Mouse (Mus musculus) liver, embryonic 11.5 days (tissue): ENCODE results near the gene Hcar2. TPM values are rescaled to one million over a fixed set of nuclear protein-coding genes. Genes with fewer than 3 reads are reported as not detected.
A peak's percentile ranks its signal among the peaks of the same experiment; 100 is the strongest.

Experiments
- ATAC-seq: fragments of 200-750 bp; cut with Nextera tagmentation; replicated peaks from 2 replicates; pipeline ENCODE4 v1.8.0; 2017; ENCODE audit warnings: moderate number of reproducible peaks, mild to moderate bottlenecking, moderate TSS enrichment, moderate library complexity; ENCODE audit not compliant: low FRiP score
- DNase-seq: peaks from one replicate; pipeline ENCODE4 v3.0.0-alpha.2; 2017; ENCODE audit warnings: low spot score
- H3K27ac ChIP-seq: fragments of 300-500 bp; sonication (generic); 2 replicates; pipeline ENCODE4 v1.5.1; 2014; ENCODE audit warnings: mild to moderate bottlenecking, low read depth, low read length, control low read depth
- H3K27me3 ChIP-seq: fragments of 300-500 bp; sonication (generic); replicated peaks from 2 replicates; pipeline ENCODE4 v1.6.1; 2014; ENCODE audit warnings: low read length, mixed read lengths; ENCODE audit not compliant: control insufficient read depth, insufficient read depth
- H3K36me3 ChIP-seq: fragments of 300-500 bp; sonication (generic); 2 replicates; pipeline ENCODE4 v1.6.1; 2014; ENCODE audit warnings: mild to moderate bottlenecking, low read length, moderate library complexity, mixed read lengths; ENCODE audit not compliant: control insufficient read depth, insufficient read depth
- H3K4me1 ChIP-seq: fragments of 300-500 bp; sonication (generic); replicated peaks from 2 replicates; pipeline ENCODE4 v1.6.1; 2014; ENCODE audit warnings: low read length, mixed read lengths; ENCODE audit not compliant: control insufficient read depth, insufficient read depth
- H3K4me2 ChIP-seq: fragments of 300-500 bp; sonication (generic); 2 replicates; pipeline ENCODE4 v1.6.1; 2014; ENCODE audit warnings: mild to moderate bottlenecking, control low read depth, moderate library complexity
- H3K4me3 ChIP-seq: fragments of 300-500 bp; sonication (generic); 2 replicates; pipeline ENCODE4 v1.5.1; 2014; ENCODE audit warnings: low read depth, low read length, control low read depth
- H3K9ac ChIP-seq: fragments of 300-500 bp; sonication (generic); 2 replicates; pipeline ENCODE4 v1.6.1; 2014; ENCODE audit warnings: low read depth, low read length, control low read depth
- H3K9me3 ChIP-seq: fragments of 300-500 bp; sonication (generic); 2 replicates; pipeline ENCODE4 v1.6.1; 2016; ENCODE audit warnings: low read length, inconsistent platforms, mixed read lengths; ENCODE audit not compliant: control insufficient read depth
- WGBS: fragments of 180-500 bp; shearing (Covaris S2); extraction: QIAGEN DNeasy Blood & Tissue Kit; methylation state at CpG from one replicate; pipeline ENCODE4 v1.1.7; 2014; 5-methylcytosine and 5-hydroxymethylcytosine counted together
- polyA plus RNA-seq: library from polyadenylated mRNA; unstranded; fragments of >200 nt; fragmentation: Nextera tagmentation; extraction: Ambion mirVana; gene quantifications from 2 replicates; pipeline ENCODE4 v1.2.1, GENCODE M21; 2014

Hcar2 gene
- polyA plus RNA-seq, 1 experiment from 2014 or later: not detected

DNA sequence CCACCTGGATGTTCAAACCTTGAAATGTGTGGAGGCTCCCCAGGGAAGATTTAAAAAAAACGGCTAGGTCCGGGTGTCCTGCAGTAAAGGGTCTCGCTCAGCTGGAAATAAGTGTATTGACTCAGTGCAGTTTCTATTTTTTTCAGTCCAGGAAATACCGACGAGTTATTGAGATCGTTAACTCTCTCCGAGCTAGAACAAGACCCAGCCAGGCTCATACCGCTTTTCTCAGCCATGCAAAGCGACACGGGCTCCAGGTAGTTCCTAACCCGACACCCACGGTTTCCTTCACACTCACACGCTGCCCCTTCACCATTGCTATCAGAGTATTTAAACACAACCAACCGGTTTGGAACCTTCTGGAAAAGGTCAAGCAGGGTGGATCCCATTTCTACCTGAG, 12.8 kb upstream of the Hcar2 start:
- no peak overlapping the region for H3K4me2 ChIP-seq
- DNase-seq: no peak
- H3K9me3 ChIP-seq: no peaks in the 10 kb centered on the region
- no peak overlapping the region for H3K9ac ChIP-seq
- 65% methylated on average over 14 of the region's 14 CpGs for WGBS
- H3K4me1 ChIP-seq: peaks cover 3% of the 10 kb centered on the region
- ATAC-seq: no peak
- H3K27ac ChIP-seq: no peak overlapping the region
- H3K27me3 ChIP-seq: no peaks in the 10 kb centered on the region
- no peaks in the 10 kb centered on the region for H3K36me3 ChIP-seq
- no peak overlapping the region for H3K4me3 ChIP-seq

- H3K4me2 ChIP-seq: no peak overlapping the region
- no peaks in the 10 kb centered on the region for H3K36me3 ChIP-seq
- H3K9ac ChIP-seq: no peak overlapping the region
- H3K9me3 ChIP-seq: no peaks in the 10 kb centered on the region
- WGBS: 70% methylated on average over 5 of the region's 5 CpGs
- H3K4me1 ChIP-seq: no peaks in the 10 kb centered on the region
- no peaks in the 10 kb centered on the region for H3K27me3 ChIP-seq
- no peak overlapping the region for H3K27ac ChIP-seq
- DNase-seq (no peak), ATAC-seq (no peak)
- H3K4me3 ChIP-seq: no peak overlapping the region
Measured at GRCm38 (mm10) chr5:123874177-123874576, 8.9 kb upstream of the Hcar2 start.

DNA sequence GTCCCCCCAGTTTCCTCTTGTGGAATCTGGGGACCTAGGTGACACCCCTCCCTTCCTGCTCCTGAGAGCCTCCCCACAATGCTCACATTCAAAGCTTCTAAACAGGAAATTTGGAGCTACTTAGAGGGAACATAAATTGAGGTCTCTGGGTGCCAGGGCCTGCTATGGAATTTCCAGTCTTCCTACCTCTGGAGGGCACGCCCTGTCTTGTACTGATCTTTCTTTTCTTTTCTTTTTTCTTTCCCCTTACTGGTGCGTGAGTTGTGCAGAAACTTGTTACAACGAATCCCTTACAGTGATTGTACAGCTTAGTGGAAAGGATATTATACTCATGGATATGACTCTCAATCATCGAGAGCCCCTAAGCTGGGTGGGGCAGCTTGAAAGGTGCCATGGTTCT, 4.3 kb upstream of the Hcar2 start:
- no peak overlapping the region for H3K4me2 ChIP-seq
- no peak overlapping the region for H3K27ac ChIP-seq
- WGBS: 86% methylated on average over 4 of the region's 4 CpGs
- no peaks in the 10 kb centered on the region for H3K9me3 ChIP-seq
- ATAC-seq (no peak), DNase-seq (no peak)
- no peak overlapping the region for H3K4me3 ChIP-seq
- no peak overlapping the region for H3K9ac ChIP-seq
- no peaks in the 10 kb centered on the region for H3K27me3 ChIP-seq
- H3K4me1 ChIP-seq: no peaks in the 10 kb centered on the region
- H3K36me3 ChIP-seq: no peaks in the 10 kb centered on the region

DNA sequence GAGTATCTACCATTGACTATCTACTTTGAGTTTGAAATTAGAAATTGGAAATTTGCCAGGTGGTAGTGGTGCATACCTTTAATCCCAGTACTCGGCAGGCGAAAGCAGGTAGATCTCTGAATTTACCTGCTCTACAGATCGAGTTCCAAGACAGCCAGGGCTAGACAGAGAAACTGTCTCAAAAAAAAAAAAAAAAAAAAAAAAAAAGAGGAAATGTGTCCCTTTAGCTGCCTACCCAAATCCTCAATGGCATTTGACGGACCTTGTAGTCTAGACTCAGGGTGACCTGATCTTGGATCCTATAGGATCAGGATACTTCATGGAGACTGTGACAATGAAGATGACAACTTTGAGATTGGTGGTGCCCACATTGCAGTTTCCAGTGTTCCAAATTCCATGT, 1.2 kb upstream of the Hcar2 start:
- no peak overlapping the region for H3K27ac ChIP-seq
- WGBS: 81% methylated on average over 4 of the region's 4 CpGs
- no peak overlapping the region for H3K4me3 ChIP-seq
- no peaks in the 10 kb centered on the region for H3K27me3 ChIP-seq
- ATAC-seq (no peak), DNase-seq (no peak)
- no peak overlapping the region for H3K4me2 ChIP-seq
- H3K9me3 ChIP-seq: no peaks in the 10 kb centered on the region
- H3K36me3 ChIP-seq: no peaks in the 10 kb centered on the region
- no peaks in the 10 kb centered on the region for H3K4me1 ChIP-seq
- no peak overlapping the region for H3K9ac ChIP-seq

- DNase-seq (no peak), ATAC-seq (no peak)
- Histone ChIP-seq H3K4me3 (no peak overlapping the region), H3K4me1 (no peaks in the 10 kb centered on the region), H3K4me2 (no peak overlapping the region), H3K9ac (no peak overlapping the region), H3K27me3 (no peaks in the 10 kb centered on the region), H3K36me3 (no peaks in the 10 kb centered on the region), H3K27ac (no peak overlapping the region), H3K9me3 (no peaks in the 10 kb centered on the region)
- 83% methylated on average over 14 of the region's 14 CpGs for WGBS
Measured at GRCm38 (mm10) chr5:123863934-123864333, 1.4 kb downstream of the Hcar2 start.

GRCm38 (mm10) chr5:123862374-123863350, 2.6 kb downstream of the Hcar2 start:
- Histone ChIP-seq H3K36me3 (no peaks in the 10 kb centered on the region), H3K9ac (no peak overlapping the region), H3K4me3 (no peak overlapping the region), H3K4me2 (no peak overlapping the region), H3K27me3 (no peaks in the 10 kb centered on the region), H3K9me3 (no peaks in the 10 kb centered on the region), H3K27ac (no peak overlapping the region), H3K4me1 (no peaks in the 10 kb centered on the region)
- DNase-seq (no peak), ATAC-seq (no peak)
- WGBS: 72% methylated on average over 15 of the region's 15 CpGs

GRCm38 (mm10) chr5:123858798-123859197, 6.5 kb downstream of the Hcar2 start:
- H3K4me2 ChIP-seq: no peak overlapping the region
- 60% methylated on average over 11 of the region's 11 CpGs for WGBS
- ATAC-seq: no peak

DNA sequence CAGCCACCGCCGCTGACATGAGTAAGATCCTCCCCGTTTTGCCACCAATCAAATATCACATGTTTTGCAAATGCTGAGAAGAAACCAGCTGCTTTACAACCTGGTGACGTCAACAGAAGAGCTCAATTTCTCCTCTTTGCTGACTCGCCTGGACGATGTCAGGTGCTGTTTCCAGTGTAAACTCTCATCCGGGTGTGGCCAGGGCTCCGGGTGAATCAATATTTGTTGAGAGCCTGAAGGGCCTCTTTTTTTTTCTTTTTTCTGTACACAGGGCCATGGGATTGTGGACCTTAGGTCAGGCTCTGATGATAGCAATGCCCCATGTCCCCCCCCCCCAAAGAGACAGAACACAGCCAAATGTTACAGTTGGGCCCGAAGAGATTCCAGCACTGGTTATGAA, 10.8 kb downstream of the Hcar2 start:
- no peak overlapping the region for H3K9ac ChIP-seq
- H3K9me3 ChIP-seq: no peaks in the 10 kb centered on the region
- H3K36me3 ChIP-seq: no peaks in the 10 kb centered on the region
- ATAC-seq (no peak), DNase-seq (no peak)
- peak overlapping the region; percentile 26; the same call in 1 of the 2 replicates for H3K4me2 ChIP-seq
- no peak overlapping the region for H3K4me3 ChIP-seq
- no peak overlapping the region for H3K27ac ChIP-seq
- 72% methylated on average over 9 of the region's 9 CpGs for WGBS
- peaks cover 5% of the 10 kb centered on the region; the same call in 1 of the 2 replicates for H3K4me1 ChIP-seq
- H3K27me3 ChIP-seq: no peaks in the 10 kb centered on the region

More at GRCm38 (mm10) chr5:123858798-123859197, 6.5 kb downstream of the Hcar2 start:
- Histone ChIP-seq H3K27ac (no peak overlapping the region), H3K9me3 (no peaks in the 10 kb centered on the region), H3K9ac (no peak overlapping the region), H3K27me3 (no peaks in the 10 kb centered on the region), H3K4me1 (no peaks in the 10 kb centered on the region), H3K36me3 (no peaks in the 10 kb centered on the region), H3K4me3 (no peak overlapping the region)
- no peak for DNase-seq
